Comparison of ENCODE assay signal across 9 mouse cellular contexts in genomic region chr1:191808688-191809223, GRCm38 (mm10). TPM values are rescaled to one million over a fixed set of nuclear protein-coding genes. Genes with fewer than 3 reads are reported as not detected.
DNase-seq lines count a peak whose midpoint lies in the region; ATAC-seq lines count a peak whose summit lies in the region.
"Had no signal": no experiment of that assay in that cellular context is flagged by ENCODE, and none has a peak within 500 bp of the region (broad histone marks: within the 10 kb centered on the region; RNA-seq: fewer than 3 reads in every experiment).

No protein-coding gene starts in this region.

- WGBS in embryonic facial prominence, embryonic 14.5 days: 53% methylated on average over 12 of the region's 12 CpGs
- WGBS in embryonic facial prominence, embryonic 10.5 days: 89% methylated on average over 12 of the region's 12 CpGs
- 73% methylated on average over 12 of the region's 12 CpGs for WGBS in liver, embryonic 12.5 days (ENCODE audit: insufficient replicate concordance)

- no peak overlapping the region for H3K9ac ChIP-seq in embryonic facial prominence, embryonic 14.5 days (ENCODE audit: low read depth, low read length)
- H3K9ac ChIP-seq in liver, embryonic 12.5 days: no peak overlapping the region

- ATAC-seq in embryonic facial prominence, embryonic 14.5 days (ENCODE audit: low read depth): peak; percentile 84
- ATAC-seq in liver, embryonic 12.5 days: no peak

- H3K4me3 ChIP-seq in embryonic facial prominence, embryonic 14.5 days (ENCODE audit: low read depth, low read length): no peak overlapping the region
- no peak overlapping the region for H3K4me3 ChIP-seq in embryonic facial prominence, embryonic 10.5 days
- H3K4me3 ChIP-seq in liver, embryonic 12.5 days: no peak overlapping the region

- no peak overlapping the region for H3K4me2 ChIP-seq in embryonic facial prominence, embryonic 14.5 days (ENCODE audit: low read depth, low read length)
- no peak overlapping the region for H3K4me2 ChIP-seq in liver, embryonic 12.5 days

- H3K36me3 ChIP-seq in embryonic facial prominence, embryonic 14.5 days (ENCODE audit: control insufficient read depth, insufficient read depth, low read length): no peaks in the 10 kb centered on the region
- no peaks in the 10 kb centered on the region for H3K36me3 ChIP-seq in embryonic facial prominence, embryonic 10.5 days (replicated peaks)
- no peaks in the 10 kb centered on the region for H3K36me3 ChIP-seq in liver, embryonic 12.5 days

- peak; percentile 66 for DNase-seq in embryonic facial prominence, embryonic 14.5 days (ENCODE audit: low spot score)
- no peak for DNase-seq in embryonic facial prominence, embryonic 10.5 days (ENCODE audit: low spot score)
- peak; percentile 17 to 49 for DNase-seq in lung, postnatal 4 days
- no peak for DNase-seq in lung, postnatal 36 days
- peak; percentile 42 to 51 for DNase-seq in frontal cortex, postnatal 36 days (ENCODE audit: low spot score in 2 of 2)
- peak; percentile 39 for DNase-seq in right cerebral cortex, adult 18-20 months
- no peak for DNase-seq in c-Kit-positive CD71-positive TER-119-positive erythroid progenitor cells, embryonic 14.5 days (ENCODE audit: low spot score)
- DNase-seq: kidney, adult 8-10 months had no signal

- 0 out of 2 replicates have a peak, but pooled peaks cover 3% of the 10 kb centered on the region for H3K4me1 ChIP-seq in embryonic facial prominence, embryonic 14.5 days (ENCODE audit: control insufficient read depth, insufficient read depth, low read length)
- no peaks in the 10 kb centered on the region for H3K4me1 ChIP-seq in embryonic facial prominence, embryonic 10.5 days
- H3K4me1 ChIP-seq in liver, embryonic 12.5 days: no peaks in the 10 kb centered on the region

- H3K27me3 ChIP-seq in embryonic facial prominence, embryonic 14.5 days (replicated peaks; ENCODE audit: control insufficient read depth, insufficient read depth, low read length): no peaks in the 10 kb centered on the region
- no peaks in the 10 kb centered on the region for H3K27me3 ChIP-seq in embryonic facial prominence, embryonic 10.5 days (replicated peaks; ENCODE audit: low read depth, poor library complexity, severe bottlenecking)
- no peaks in the 10 kb centered on the region for H3K27me3 ChIP-seq in liver, embryonic 12.5 days (replicated peaks)

- no peak overlapping the region for H3K27ac ChIP-seq in embryonic facial prominence, embryonic 14.5 days (replicated peaks; ENCODE audit: low read depth, low read length)
- no peak overlapping the region for H3K27ac ChIP-seq in embryonic facial prominence, embryonic 10.5 days (replicated peaks)
- H3K27ac ChIP-seq in liver, embryonic 12.5 days: no peak overlapping the region

- H3K9me3 ChIP-seq in embryonic facial prominence, embryonic 14.5 days (ENCODE audit: control insufficient read depth, low read length): 0 out of 2 replicates have a peak, but pooled peaks cover 5% of the 10 kb centered on the region
- H3K9me3 ChIP-seq in embryonic facial prominence, embryonic 10.5 days: peaks cover 3% of the 10 kb centered on the region; the same call in 1 of the 2 replicates
- H3K9me3 ChIP-seq in liver, embryonic 12.5 days (replicated peaks): no peaks in the 10 kb centered on the region; the same call in 1 of the 2 replicates

RNA-seq across cellular contexts. Expression of gene Nek2, which starts 12.5 kb away (rescaled TPM):
- 28.1 and 29.0 TPM in 2 replicates for polyA plus RNA-seq in embryonic facial prominence, embryonic 14.5 days (2014; fragmentation: Nextera tagmentation; extraction: Ambion mirVana)
- 60.0 and 62.2 TPM in 2 replicates for polyA plus RNA-seq in embryonic facial prominence, embryonic 10.5 days (2016; fragmentation: Nextera tagmentation; extraction: Ambion mirVana)
- 49.4 and 51.0 TPM in 2 replicates for polyA plus RNA-seq in liver, embryonic 12.5 days (2016; fragmentation: Nextera tagmentation; extraction: Ambion mirVana)

Comparison
In these comparisons a context has a peak if more than half of its experiments do, and no peak if none do; other contexts are left out.
1. DNase-seq: peak in embryonic facial prominence, embryonic 14.5 days (single experiment), lung, postnatal 4 days (2 of 2), frontal cortex, postnatal 36 days (2 of 2) and right cerebral cortex, adult 18-20 months (single experiment); none in embryonic facial prominence, embryonic 10.5 days (single experiment), lung, postnatal 36 days (single experiment) and c-Kit-positive CD71-positive TER-119-positive erythroid progenitor cells, embryonic 14.5 days (single experiment).